Mouse (Mus musculus): ENCODE measurements around the gene Casq2.

The Casq2 gene

GRCm38 (mm10) chr3:102086283-102086682 is at the start of gene Casq2:
Gene Casq2 (plus strand): TSS chr3:102086415.
- no peak for DNase-seq (ENCODE audit: low spot score)

- no peak for DNase-seq (ENCODE audit: low spot score)
Measured at GRCm38 (mm10) chr3:102037806-102038205, 48.4 kb upstream of the Casq2 start.

- DNase-seq (ENCODE audit: low spot score) = no peak
Measured at GRCm38 (mm10) chr3:102038608-102039007, 47.6 kb upstream of the Casq2 start.

GRCm38 (mm10) chr3:102041632-102042031 is 44.6 kb upstream of the Casq2 start:
- no peak for DNase-seq (ENCODE audit: low spot score)

- no peak for DNase-seq (ENCODE audit: low spot score)
Measured at GRCm38 (mm10) chr3:102045071-102045470, 41.1 kb upstream of the Casq2 start.

- DNase-seq (ENCODE audit: low spot score) = no peak
Measured at GRCm38 (mm10) chr3:102047532-102047931, 38.7 kb upstream of the Casq2 start.

GRCm38 (mm10) chr3:102049207-102050104 is 36.8 kb upstream of the Casq2 start:
- no peak for DNase-seq (ENCODE audit: low spot score)

GRCm38 (mm10) chr3:102052036-102052435 is 34.2 kb upstream of the Casq2 start:
- no peak for DNase-seq (ENCODE audit: low spot score)

- DNase-seq (ENCODE audit: low spot score) = no peak
Measured at GRCm38 (mm10) chr3:102053293-102053692, 32.9 kb upstream of the Casq2 start.

GRCm38 (mm10) chr3:102055878-102056277 is 30.3 kb upstream of the Casq2 start:
- DNase-seq (ENCODE audit: low spot score) = no peak

- DNase-seq (ENCODE audit: low spot score) = no peak
Measured at GRCm38 (mm10) chr3:102060065-102060464, 26.1 kb upstream of the Casq2 start.

- DNase-seq (ENCODE audit: low spot score) = peak; percentile 40
Measured at GRCm38 (mm10) chr3:102061923-102062670, 24.1 kb upstream of the Casq2 start.

GRCm38 (mm10) chr3:102062671-102063010 is 23.6 kb upstream of the Casq2 start:
- DNase-seq (ENCODE audit: low spot score) = no peak

- DNase-seq (ENCODE audit: low spot score) = no peak
Measured at GRCm38 (mm10) chr3:102063273-102064120, 22.7 kb upstream of the Casq2 start.

GRCm38 (mm10) chr3:102064566-102064965 is 21.6 kb upstream of the Casq2 start:
- no peak for DNase-seq (ENCODE audit: low spot score)

- DNase-seq (ENCODE audit: low spot score) = no peak
Measured at GRCm38 (mm10) chr3:102067306-102067705, 18.9 kb upstream of the Casq2 start.

GRCm38 (mm10) chr3:102067861-102068260 is 18.4 kb upstream of the Casq2 start:
- DNase-seq (ENCODE audit: low spot score) = no peak

GRCm38 (mm10) chr3:102069260-102069659 is 17.0 kb upstream of the Casq2 start:
- DNase-seq (ENCODE audit: low spot score) = no peak

- no peak for DNase-seq (ENCODE audit: low spot score)
Measured at GRCm38 (mm10) chr3:102069686-102070085, 16.5 kb upstream of the Casq2 start.

- DNase-seq (ENCODE audit: low spot score) = no peak
Measured at GRCm38 (mm10) chr3:102070360-102070759, 15.9 kb upstream of the Casq2 start.

GRCm38 (mm10) chr3:102071016-102071415 is 15.2 kb upstream of the Casq2 start:
- no peak for DNase-seq (ENCODE audit: low spot score)

GRCm38 (mm10) chr3:102079413-102079812 is 6.8 kb upstream of the Casq2 start:
- DNase-seq (ENCODE audit: low spot score) = no peak
